Mouse (Mus musculus): ENCODE measurements around the gene Plg. TPM values are rescaled to one million over a fixed set of nuclear protein-coding genes. Genes with fewer than 3 reads are reported as not detected.
A peak's percentile ranks its signal among the peaks of the same experiment; 100 is the strongest.

The Plg gene
- total and polyA plus RNA-seq, 2 experiments from 2014 or later: 0.21 TPM; not detected in 1

DNA sequence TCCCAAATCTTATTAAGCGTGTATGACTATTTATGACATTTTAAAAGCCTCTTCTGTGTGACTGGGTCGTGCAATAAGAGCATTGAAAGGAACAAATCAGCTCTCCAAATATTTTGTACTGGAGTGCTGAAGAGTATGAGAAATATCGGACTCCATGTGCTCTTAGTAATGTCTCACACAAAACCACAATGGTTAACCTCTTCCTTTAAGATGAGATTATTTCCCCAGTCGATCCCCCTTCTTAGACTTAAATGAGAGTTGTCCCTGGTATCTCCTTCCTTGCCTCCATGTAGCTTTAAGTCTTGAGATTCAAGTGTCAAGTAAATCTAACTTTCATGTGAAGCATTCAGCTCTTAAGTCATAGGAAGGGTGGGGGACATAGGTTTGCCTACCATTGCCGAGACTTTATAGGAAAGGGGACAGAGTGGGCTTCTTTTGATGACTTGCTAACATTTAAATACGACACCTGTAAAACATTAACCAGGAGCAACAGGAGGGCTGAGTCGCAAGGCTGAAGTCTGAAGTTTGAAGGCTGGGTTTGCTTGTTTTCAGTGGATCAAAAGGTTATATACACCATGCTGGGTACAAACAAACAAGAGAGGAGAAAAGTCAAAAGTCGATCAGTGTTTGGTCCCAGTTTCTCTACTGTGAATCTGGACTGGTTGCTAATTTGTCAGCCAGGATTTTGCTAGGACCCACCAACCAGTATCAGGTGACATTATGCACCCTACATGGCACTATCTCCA is 6.8 kb downstream of the Plg start:
- Histone ChIP-seq H3K9me3 (ENCODE audit: low read length) (no peaks in the 10 kb centered on the region), H3K4me1 (ENCODE audit: insufficient read depth, low read length) (no peaks in the 10 kb centered on the region), H3K4me2 (ENCODE audit: low read depth, low read length) (no peak overlapping the region), H3K27ac (no peak overlapping the region), H3K4me3 (ENCODE audit: low read length) (no peak overlapping the region), H3K27me3 (ENCODE audit: insufficient read depth, low read length) (no peaks in the 10 kb centered on the region), H3K9ac (replicated peaks; ENCODE audit: low read length) (no peak overlapping the region), H3K36me3 (ENCODE audit: insufficient read depth, low read length) (no peaks in the 10 kb centered on the region)
- WGBS: 69% methylated on average over 8 of the region's 8 CpGs
- ATAC-seq (no peak), DNase-seq (ENCODE audit: low spot score) (no peak)
- TF ChIP-seq CTCF (IDR thresholded peaks at IDR 0.05; ENCODE audit: low read depth): no peak

DNA sequence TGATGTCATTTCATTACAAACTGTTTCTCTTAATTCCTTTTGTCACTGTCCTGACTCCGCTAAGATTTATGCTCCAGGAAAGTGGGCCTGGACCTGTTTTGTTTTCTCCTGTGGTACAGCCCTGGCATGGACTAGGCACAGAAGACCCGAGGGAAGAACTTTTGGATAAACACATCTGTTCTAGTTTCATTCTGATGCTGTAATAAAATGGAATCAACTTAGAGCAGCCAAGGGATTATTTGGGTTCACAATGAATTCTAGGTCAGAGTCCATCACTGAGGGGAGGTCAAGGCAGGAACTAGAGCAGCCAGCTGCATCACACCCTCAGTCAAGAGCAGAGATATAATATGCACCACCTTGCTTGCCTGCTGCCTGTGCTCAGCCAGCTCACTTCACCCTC is 9.4 kb downstream of the Plg start:
- DNase-seq (ENCODE audit: low spot score): no peak
- H3K4me2 ChIP-seq (ENCODE audit: low read depth, low read length): no peak overlapping the region
- H3K36me3 ChIP-seq (ENCODE audit: insufficient read depth, low read length): no peaks in the 10 kb centered on the region
- H3K27ac ChIP-seq: no peak overlapping the region
- 80% methylated on average over 2 of the region's 2 CpGs for WGBS
- H3K9ac ChIP-seq (replicated peaks; ENCODE audit: low read length): no peak overlapping the region
- no peaks in the 10 kb centered on the region for H3K9me3 ChIP-seq (ENCODE audit: low read length)
- no peaks in the 10 kb centered on the region for H3K4me1 ChIP-seq (ENCODE audit: insufficient read depth, low read length)
- H3K27me3 ChIP-seq (ENCODE audit: insufficient read depth, low read length): no peaks in the 10 kb centered on the region
- ATAC-seq: no peak
- no peak for TF ChIP-seq CTCF (IDR thresholded peaks at IDR 0.05; ENCODE audit: low read depth)
- no peak overlapping the region for H3K4me3 ChIP-seq (ENCODE audit: low read length)

DNA sequence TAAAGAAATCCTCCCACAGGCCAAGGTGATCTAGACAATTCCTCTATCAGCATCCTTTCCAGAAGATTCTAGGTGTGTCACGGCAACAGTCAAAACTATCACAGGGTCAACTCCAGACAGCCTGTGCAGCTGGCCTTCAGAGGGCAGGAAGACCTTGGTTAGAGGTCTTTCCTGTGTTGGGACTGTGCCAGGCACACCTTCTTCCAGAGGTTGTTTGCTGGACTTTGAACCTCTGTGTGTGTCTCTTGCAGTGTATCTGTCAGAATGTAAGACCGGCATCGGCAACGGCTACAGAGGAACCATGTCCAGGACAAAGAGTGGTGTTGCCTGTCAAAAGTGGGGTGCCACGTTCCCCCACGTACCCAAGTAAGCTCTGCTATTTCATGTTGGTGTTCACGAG is 9.8 kb downstream of the Plg start:
- Histone ChIP-seq H3K36me3 (ENCODE audit: insufficient read depth, low read length) (no peaks in the 10 kb centered on the region), H3K4me1 (ENCODE audit: insufficient read depth, low read length) (no peaks in the 10 kb centered on the region), H3K4me3 (ENCODE audit: low read length) (no peak overlapping the region), H3K27me3 (ENCODE audit: insufficient read depth, low read length) (no peaks in the 10 kb centered on the region), H3K4me2 (ENCODE audit: low read depth, low read length) (no peak overlapping the region), H3K9ac (replicated peaks; ENCODE audit: low read length) (no peak overlapping the region), H3K27ac (no peak overlapping the region), H3K9me3 (ENCODE audit: low read length) (no peaks in the 10 kb centered on the region)
- TF ChIP-seq CTCF (IDR thresholded peaks at IDR 0.05; ENCODE audit: low read depth): no peak
- DNase-seq (ENCODE audit: low spot score) (no peak), ATAC-seq (no peak)
- WGBS: 95% methylated on average over 7 of the region's 7 CpGs

DNA sequence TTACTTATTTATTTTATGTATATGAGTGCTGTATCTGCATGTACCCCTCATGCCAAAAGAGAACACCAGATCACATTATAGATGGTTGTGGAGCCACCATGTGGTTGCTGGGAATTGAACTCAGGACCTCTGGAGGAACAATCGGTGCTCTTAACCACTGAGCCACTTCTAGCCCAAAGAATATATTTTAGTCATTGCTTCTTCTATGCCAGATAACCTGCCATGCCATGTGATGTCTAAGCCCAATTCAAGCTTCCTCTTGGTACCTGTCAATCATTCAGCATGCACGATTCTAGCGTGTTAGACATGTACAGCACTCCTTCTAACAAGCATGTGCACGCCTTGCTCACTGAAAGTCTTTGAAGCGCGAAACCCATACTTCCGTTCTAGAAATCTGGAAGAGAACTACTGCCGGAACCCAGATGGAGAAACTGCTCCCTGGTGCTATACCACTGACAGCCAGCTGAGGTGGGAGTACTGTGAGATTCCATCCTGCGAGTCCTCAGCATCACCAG is 17.8 kb downstream of the Plg start:
- H3K36me3 ChIP-seq (ENCODE audit: insufficient read depth, low read length): no peaks in the 10 kb centered on the region
- TF ChIP-seq CTCF (IDR thresholded peaks at IDR 0.05; ENCODE audit: low read depth): no peak
- no peak overlapping the region for H3K9ac ChIP-seq (replicated peaks; ENCODE audit: low read length)
- H3K4me2 ChIP-seq (ENCODE audit: low read depth, low read length): no peak overlapping the region
- H3K27ac ChIP-seq: no peak overlapping the region
- ATAC-seq (no peak), DNase-seq (ENCODE audit: low spot score) (no peak)
- 89% methylated on average over 9 of the region's 9 CpGs for WGBS
- H3K4me3 ChIP-seq (ENCODE audit: low read length): no peak overlapping the region
- no peaks in the 10 kb centered on the region for H3K9me3 ChIP-seq (ENCODE audit: low read length)
- H3K27me3 ChIP-seq (ENCODE audit: insufficient read depth, low read length): no peaks in the 10 kb centered on the region
- no peaks in the 10 kb centered on the region for H3K4me1 ChIP-seq (ENCODE audit: insufficient read depth, low read length)

DNA sequence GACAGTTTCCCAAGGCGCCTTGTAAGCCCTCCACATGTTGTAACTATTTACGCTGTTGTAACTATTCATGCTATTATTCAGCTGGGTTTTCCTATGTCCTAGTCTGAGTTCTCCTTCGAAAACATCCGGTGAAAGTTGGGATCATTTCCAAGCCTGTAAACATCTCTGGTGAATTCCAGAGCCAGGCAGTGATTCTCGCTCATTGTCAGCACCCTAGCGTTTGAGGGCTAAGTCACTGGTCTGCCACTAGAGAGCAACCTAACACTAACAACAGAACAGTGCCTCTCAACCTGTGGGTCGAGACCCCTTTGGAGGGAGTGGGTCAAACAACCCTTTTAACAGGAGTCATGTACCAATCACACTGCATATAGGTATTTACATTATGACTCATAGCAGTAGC is 25.0 kb downstream of the Plg start:
- no peak overlapping the region for H3K4me3 ChIP-seq (ENCODE audit: low read length)
- no peaks in the 10 kb centered on the region for H3K36me3 ChIP-seq (ENCODE audit: insufficient read depth, low read length)
- H3K4me2 ChIP-seq (ENCODE audit: low read depth, low read length): no peak overlapping the region
- peak; percentile 34; the same call in 1 of the 2 replicates for TF ChIP-seq CTCF (IDR thresholded peaks at IDR 0.05; ENCODE audit: low read depth)
- H3K4me1 ChIP-seq (ENCODE audit: insufficient read depth, low read length): no peaks in the 10 kb centered on the region
- no peaks in the 10 kb centered on the region for H3K9me3 ChIP-seq (ENCODE audit: low read length)
- DNase-seq (ENCODE audit: low spot score): no peak
- H3K27me3 ChIP-seq (ENCODE audit: insufficient read depth, low read length): no peaks in the 10 kb centered on the region
- 68% methylated on average over 7 of the region's 7 CpGs for WGBS
- no peak overlapping the region for H3K27ac ChIP-seq
- no peak overlapping the region for H3K9ac ChIP-seq (replicated peaks; ENCODE audit: low read length)
- ATAC-seq: no peak

DNA sequence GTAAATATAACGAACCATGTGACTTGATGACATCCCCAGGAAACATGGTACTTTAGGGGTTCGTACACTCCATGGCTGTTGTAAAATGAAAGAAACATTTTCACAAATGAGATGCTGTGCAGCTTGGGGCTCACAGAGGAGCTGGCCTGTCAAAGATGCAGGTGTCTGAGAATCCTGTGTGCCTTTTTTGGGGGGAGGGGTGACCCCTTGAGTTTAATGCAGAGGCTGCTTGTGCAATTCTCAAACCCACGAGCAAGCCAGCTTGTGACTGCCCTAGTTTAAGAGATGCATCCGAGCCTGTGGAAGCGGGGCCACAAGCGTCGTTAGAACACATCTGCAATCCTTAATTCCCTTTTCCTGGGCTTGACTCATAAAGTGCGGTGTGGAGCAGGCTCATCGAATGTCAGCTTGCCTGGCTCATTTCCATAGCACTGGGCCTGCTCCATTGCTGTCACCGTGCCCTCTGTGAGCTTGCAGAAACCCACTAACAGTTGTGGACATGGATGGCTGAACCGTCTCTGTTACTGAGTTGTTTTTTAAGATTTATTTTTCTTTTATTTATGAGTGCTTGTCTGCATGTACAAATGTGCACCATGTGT is 31.0 kb downstream of the Plg start:
- no peaks in the 10 kb centered on the region for H3K9me3 ChIP-seq (ENCODE audit: low read length)
- ATAC-seq (no peak), DNase-seq (ENCODE audit: low spot score) (no peak)
- no peak overlapping the region for H3K27ac ChIP-seq
- H3K4me1 ChIP-seq (ENCODE audit: insufficient read depth, low read length): no peaks in the 10 kb centered on the region
- H3K9ac ChIP-seq (replicated peaks; ENCODE audit: low read length): no peak overlapping the region
- H3K4me3 ChIP-seq (ENCODE audit: low read length): no peak overlapping the region
- no peaks in the 10 kb centered on the region for H3K36me3 ChIP-seq (ENCODE audit: insufficient read depth, low read length)
- no peak for TF ChIP-seq CTCF (IDR thresholded peaks at IDR 0.05; ENCODE audit: low read depth)
- H3K27me3 ChIP-seq (ENCODE audit: insufficient read depth, low read length): no peaks in the 10 kb centered on the region
- 76% methylated on average over 11 of the region's 11 CpGs for WGBS
- no peak overlapping the region for H3K4me2 ChIP-seq (ENCODE audit: low read depth, low read length)
